Comparison of ENCODE assay signal across 1 mouse cellular context in genomic region chr11:118316231-118316806, GRCm38 (mm10).
TF ChIP-seq lines count a peak whose summit lies in the region.

No protein-coding gene starts in this region.

TF ChIP-seq in MEL, 35 proteins besides CTCF, POLR2A, EP300 and RAD21 (continued from another document):
- no peak for TF ChIP-seq MEF2A (IDR thresholded peaks at IDR 0.05; ENCODE audit: extremely low read depth, insufficient replicate concordance, low read depth, low read length, poor library complexity, severe bottlenecking)
- TF ChIP-seq BHLHE40 (IDR thresholded peaks at IDR 0.05; ENCODE audit: borderline replicate concordance, low read depth, low read length), result no peak
- TF ChIP-seq RCOR1 (IDR thresholded peaks at IDR 0.05; ENCODE audit: low read depth, low read length), result no peak
- no peak for TF ChIP-seq USF2 (IDR thresholded peaks at IDR 0.05; ENCODE audit: borderline replicate concordance in 1 of 2, insufficient read depth in 1 of 2, low read depth in 1 of 2, low read length in 2 of 2)
- TF ChIP-seq ELF1 (IDR thresholded peaks at IDR 0.05; ENCODE audit: low read depth, low read length), result no peak
- TF ChIP-seq TBP (IDR thresholded peaks at IDR 0.05; ENCODE audit: low read depth, low read length), result no peak
- TF ChIP-seq MAZ (IDR thresholded peaks at IDR 0.05; ENCODE audit: low read depth, low read length), result no peak
- no peak for TF ChIP-seq NELFE (IDR thresholded peaks at IDR 0.05; ENCODE audit: low read depth, low read length)
